Mouse (Mus musculus): Measurements from ENCODE around the gene Arl8b.

GRCm38 (mm10) chr6:108871251-108871650, 88.4 kb downstream of the Arl8b start:
- no peak for TF ChIP-seq CTCF (IDR thresholded peaks at IDR 0.05; ENCODE audit: extremely low read depth, insufficient read depth, insufficient read length, insufficient replicate concordance)
- no peak for TF ChIP-seq POLR2A (IDR thresholded peaks at IDR 0.05; ENCODE audit: low read depth, low read length)
